Mouse (Mus musculus) myocyte (in vitro differentiated cells): ENCODE measurements around the gene Mast4.

Source experiments
- E2F4 ChIP-seq: IDR thresholded peaks from one replicate; pipeline ENCODE4 v1.6.1; 2011; ENCODE audit warnings: mild to moderate bottlenecking, control low read depth, moderate library complexity; ENCODE audit not compliant: insufficient read depth
- MAX ChIP-seq: IDR thresholded peaks from one replicate; pipeline ENCODE4 v1.6.1; 2011; ENCODE audit warnings: low read depth, mild to moderate bottlenecking, control low read depth
- MYOD1 ChIP-seq, 3 experiments: IDR thresholded peaks; one replicate each; pipeline ENCODE4 v1.6.1; 2011; ENCODE audit warnings: control low read depth in 2 of 3, low read depth in 2 of 3, mild to moderate bottlenecking in 2 of 3, moderate library complexity in 1 of 3; ENCODE audit not compliant: insufficient read length in 2 of 3, control insufficient read depth in 1 of 3
- MYOG ChIP-seq, 3 experiments: IDR thresholded peaks; one replicate each; pipeline ENCODE4 v1.6.1; 2011; ENCODE audit warnings: control low read depth in 2 of 3, low read depth in 2 of 3, mild to moderate bottlenecking in 2 of 3; ENCODE audit not compliant: insufficient read length in 2 of 3, control insufficient read depth in 1 of 3, insufficient read depth in 1 of 3
- POLR2A ChIP-seq: IDR thresholded peaks from one replicate; pipeline ENCODE4 v1.6.1; 2011; ENCODE audit warnings: low read depth, mild to moderate bottlenecking, control low read depth, moderate library complexity; ENCODE audit not compliant: insufficient read length
- POLR2AphosphoS2 ChIP-seq: IDR thresholded peaks from one replicate; pipeline ENCODE4 v1.6.1; 2011; ENCODE audit warnings: low read depth, control low read depth; ENCODE audit not compliant: insufficient read length
- TCF12 ChIP-seq: IDR thresholded peaks from one replicate; pipeline ENCODE4 v1.6.1; 2011; ENCODE audit warnings: mild to moderate bottlenecking, control low read depth; ENCODE audit not compliant: poor library complexity, insufficient read depth, severe bottlenecking
- TCF3 ChIP-seq: IDR thresholded peaks from one replicate; pipeline ENCODE4 v1.6.1; 2011; ENCODE audit warnings: low read depth, control low read depth; ENCODE audit not compliant: insufficient read length
- USF1 ChIP-seq: IDR thresholded peaks from one replicate; pipeline ENCODE4 v1.6.1; 2011; ENCODE audit warnings: low read depth, mild to moderate bottlenecking, control low read depth, moderate library complexity

GRCm38 (mm10) chr13:103085540-103086121, 248.7 kb downstream of the Mast4 start:
- TF ChIP-seq POLR2A: no peak
- TF ChIP-seq TCF12: no peak
- no peak for TF ChIP-seq USF1
- TF ChIP-seq MYOD1 (IDR thresholded peaks at IDR 0.05; ENCODE audit: control insufficient read depth in 1 of 3, insufficient read length in 2 of 3, low read depth in 2 of 3): no peak
- TF ChIP-seq E2F4: no peak
- no peak for TF ChIP-seq POLR2AphosphoS2
- no peak for TF ChIP-seq MYOG (IDR thresholded peaks at IDR 0.05; ENCODE audit: control insufficient read depth in 1 of 3, insufficient read depth in 1 of 3, insufficient read length in 2 of 3, low read depth in 2 of 3)
- no peak for TF ChIP-seq TCF3
- no peak for TF ChIP-seq MAX
